Mouse (Mus musculus): ENCODE data around the gene Rpl21.
"Not testable (repeated sequence)": the region's sequence is repeated elsewhere in the genome, so short reads cannot be mapped to it uniquely, and the experiment has no call there.

Gene Rpl21

DNA sequence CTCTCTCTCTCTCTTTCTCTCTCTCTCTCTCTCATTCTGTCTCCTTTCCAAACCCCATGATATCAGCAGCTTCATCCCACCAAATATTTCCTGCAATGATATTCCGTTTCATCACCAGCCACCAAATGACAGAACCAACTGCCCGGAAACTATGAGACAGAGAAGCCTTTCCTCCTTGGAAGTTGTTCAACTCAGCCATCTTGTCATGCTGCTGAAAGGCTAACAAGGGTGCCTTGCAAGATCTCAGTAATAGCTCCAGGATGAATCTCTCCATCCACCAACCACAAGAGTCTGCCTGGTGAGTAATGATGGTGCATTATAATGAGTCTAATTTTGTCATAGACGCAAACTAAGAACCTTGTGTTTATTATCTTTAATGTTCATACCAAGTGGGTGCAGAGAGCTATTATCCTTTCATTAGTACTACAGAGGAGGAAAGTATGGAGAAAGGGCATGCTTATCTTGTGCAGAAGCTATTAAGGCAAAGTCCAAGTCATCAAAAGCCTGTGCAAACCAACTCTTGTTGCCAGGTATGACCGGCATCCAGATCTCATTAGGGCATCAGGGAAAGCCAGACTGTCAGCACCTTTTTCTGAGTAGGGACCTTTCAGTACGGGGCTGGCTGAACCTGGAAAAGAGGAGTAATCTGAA is 40.4 kb downstream of the Rpl21 start:
- no peak for DNase-seq

GRCm38 (mm10) chr5:146876024-146876423 is 43.3 kb downstream of the Rpl21 start:
- DNase-seq, result no peak

DNA sequence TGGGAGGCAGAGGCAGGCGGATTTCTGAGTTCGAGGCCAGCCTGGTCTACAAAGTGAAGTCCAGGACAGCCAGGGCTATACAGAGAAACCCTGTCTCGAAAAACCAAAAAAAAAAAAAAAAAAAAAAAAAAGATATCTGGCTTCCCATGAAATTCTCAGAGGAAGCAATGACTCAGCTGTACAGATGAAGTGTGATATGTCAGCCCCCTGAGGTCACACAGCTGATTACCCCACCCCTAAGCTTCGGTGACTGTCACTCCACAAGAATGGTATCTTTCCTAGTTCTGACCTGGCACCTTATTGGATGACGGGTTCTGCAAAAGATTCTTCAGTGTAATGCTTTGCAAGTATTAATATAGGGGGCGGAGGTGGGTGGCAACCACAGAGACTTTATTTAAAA is 45.2 kb downstream of the Rpl21 start:
- not testable (repeated sequence) for DNase-seq

- no peak for DNase-seq
Measured at GRCm38 (mm10) chr5:146882261-146882660, 49.6 kb downstream of the Rpl21 start.

DNA sequence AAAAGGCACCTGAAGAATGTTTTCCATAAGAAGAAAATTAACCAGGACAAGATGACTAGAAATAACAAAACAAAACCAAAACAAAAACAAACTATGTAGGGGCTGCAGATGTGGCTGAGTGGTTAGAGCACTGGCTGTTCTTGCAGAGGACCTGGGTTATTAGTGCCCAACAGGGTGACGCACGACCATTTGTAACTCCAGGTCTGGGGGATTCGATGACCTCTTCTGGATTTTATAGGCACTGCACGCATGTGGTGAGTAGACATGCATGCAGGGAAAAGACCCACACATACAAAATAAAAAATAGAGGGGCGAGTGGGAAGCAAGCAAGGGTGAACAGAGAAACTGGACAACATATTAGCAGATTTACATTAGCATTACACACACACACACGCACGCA is 50.4 kb downstream of the Rpl21 start:
- DNase-seq, result no peak

DNA sequence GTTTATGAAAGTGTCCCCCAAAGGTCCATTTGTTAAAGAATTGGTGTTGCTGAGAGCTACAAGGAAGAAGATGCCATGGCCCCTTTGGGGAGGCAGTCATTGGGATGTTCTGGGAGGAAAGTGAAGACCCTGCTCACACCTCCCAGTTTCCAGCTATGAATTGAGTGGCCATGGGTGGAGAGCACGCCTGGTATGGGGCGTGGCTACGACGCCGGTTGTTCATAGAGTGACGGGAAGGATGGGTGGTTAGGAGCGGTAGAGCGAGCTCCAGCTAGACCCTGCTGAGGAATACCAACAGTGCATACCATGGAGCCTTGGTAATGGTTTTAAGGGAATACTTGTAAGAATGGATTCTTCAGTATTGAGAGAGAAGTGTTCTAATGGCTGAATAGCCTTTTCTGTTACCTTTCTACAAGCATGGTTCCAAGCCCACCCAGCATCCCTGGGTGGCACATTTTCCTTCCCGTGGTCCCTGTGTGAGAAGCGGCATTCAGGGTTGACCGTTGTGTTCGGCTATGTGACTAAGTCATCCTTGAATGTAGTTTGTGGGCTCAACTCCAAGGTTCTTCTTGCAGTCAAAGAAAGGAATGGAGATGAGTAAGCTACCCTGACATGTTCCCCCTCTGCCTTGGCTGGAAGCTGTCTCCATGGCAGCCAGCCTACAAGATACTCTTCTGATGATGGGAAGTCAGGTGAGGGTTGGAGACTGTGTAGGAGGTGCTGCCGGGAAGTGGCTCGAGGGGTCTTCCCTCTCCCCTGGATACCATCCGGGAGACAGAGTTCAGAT is 51.0 kb downstream of the Rpl21 start:
- no peak for DNase-seq

Measured in lung, adult 18-20 months (tissue).